Mouse (Mus musculus) myocyte (in vitro differentiated cells): ENCODE results near the gene Wdr6.

Experiments
- CEBPB ChIP-seq: IDR thresholded peaks from 2 replicates; pipeline ENCODE4 v1.6.1; 2011; ENCODE audit warnings: mild to moderate bottlenecking, moderate library complexity; ENCODE audit not compliant: poor library complexity, insufficient read depth, severe bottlenecking
- E2F4 ChIP-seq: IDR thresholded peaks from one replicate; pipeline ENCODE4 v1.6.1; 2011; ENCODE audit warnings: mild to moderate bottlenecking, control low read depth, moderate library complexity; ENCODE audit not compliant: insufficient read depth
- MAX ChIP-seq: IDR thresholded peaks from one replicate; pipeline ENCODE4 v1.6.1; 2011; ENCODE audit warnings: low read depth, mild to moderate bottlenecking, control low read depth
- POLR2A ChIP-seq: IDR thresholded peaks from one replicate; pipeline ENCODE4 v1.6.1; 2011; ENCODE audit warnings: low read depth, mild to moderate bottlenecking, control low read depth, moderate library complexity; ENCODE audit not compliant: insufficient read length
- TCF12 ChIP-seq: IDR thresholded peaks from one replicate; pipeline ENCODE4 v1.6.1; 2011; ENCODE audit warnings: mild to moderate bottlenecking, control low read depth; ENCODE audit not compliant: poor library complexity, insufficient read depth, severe bottlenecking
- TCF3 ChIP-seq: IDR thresholded peaks from one replicate; pipeline ENCODE4 v1.6.1; 2011; ENCODE audit warnings: low read depth, control low read depth; ENCODE audit not compliant: insufficient read length

GRCm38 (mm10) chr9:108530954-108531353 lies 47.6 kb downstream of the Wdr6 start:
- TF ChIP-seq POLR2A (no peak), TCF3 (no peak), CEBPB (no peak), MAX (no peak), E2F4 (no peak), TCF12 (no peak)
